Mouse (Mus musculus): ENCODE measurements around the gene Gm20388.

DNA sequence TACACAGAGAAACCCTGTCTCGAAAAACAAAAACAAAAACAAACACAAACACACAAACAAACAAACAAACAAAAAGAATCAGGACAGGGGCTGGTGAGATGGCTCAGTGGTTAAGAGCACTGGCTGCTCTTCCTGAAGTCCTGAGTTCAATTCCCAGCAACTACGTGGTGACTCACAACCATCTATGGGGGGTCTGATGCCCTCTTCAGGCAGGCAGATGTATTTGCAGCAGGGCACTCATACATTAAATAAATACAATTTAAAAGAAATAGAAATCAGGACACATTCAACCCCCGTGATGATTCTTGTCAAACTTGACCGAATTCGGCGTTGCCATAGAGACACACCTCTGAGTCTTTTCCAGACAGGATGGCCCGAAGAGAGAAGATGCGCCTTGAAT lies 296.7 kb downstream of the Gm20388 start:
- TF ChIP-seq CTCF (IDR thresholded peaks at IDR 0.05; ENCODE audit: low read depth, low read length) (peak; percentile 22), POLR2A (IDR thresholded peaks at IDR 0.05; ENCODE audit: insufficient read depth, low read length) (no peak), EP300 (IDR thresholded peaks at IDR 0.05; ENCODE audit: insufficient read depth, low read depth, low read length) (no peak)

Measured in ES-Bruce4 (cell line).